Mouse (Mus musculus) E14TG2a.4 (cell line): ENCODE measurements around the gene Smox.

Source experiments
- CTCF ChIP-seq: conservative IDR thresholded peaks from 2 replicates; pipeline ENCODE4 v1.5.1; 2014; ENCODE audit warnings: low read length
- POU5F1 ChIP-seq: IDR thresholded peaks from 2 replicates; pipeline ENCODE4 v1.6.1; 2014; ENCODE audit warnings: low read length, borderline replicate concordance

GRCm38 (mm10) chr2:131488261-131488660 lies 3.0 kb upstream of the Smox start:
- no peak for TF ChIP-seq CTCF
- TF ChIP-seq POU5F1: no peak
